Mouse (Mus musculus): Measurements from ENCODE around the gene Tmem41a. TPM values are rescaled to one million over a fixed set of nuclear protein-coding genes. Genes with fewer than 3 reads are reported as not detected.

Tmem41a gene
- 36.0 and 48.5 TPM in 2 replicates for polyA plus RNA-seq (2015; fragmentation: Nextera tagmentation; extraction: Ambion mirVana)

GRCm38 (mm10) chr16:21946761-21947715 lies at the start of gene Tmem41a:
Gene Tmem41a (minus strand): TSS chr16:21947552.

GRCm38 (mm10) chr16:21995304-21995703 lies 48.0 kb upstream of the Tmem41a start, which contains the start of gene Liph:
Gene Liph (minus strand): TSS chr16:21995663.

Other genes with a start within 250 kb of the Tmem41a start
- 10.7 and 11.0 TPM in 2 replicates for gene Ehhadh, start 159.7 kb downstream of the Tmem41a start, polyA plus RNA-seq (2015; fragmentation: Nextera tagmentation; extraction: Ambion mirVana)
- 0.43 and 0.68 TPM in 2 replicates for gene Map3k13, start 153.2 kb downstream of the Tmem41a start, polyA plus RNA-seq (2015; fragmentation: Nextera tagmentation; extraction: Ambion mirVana)
- 0.76 and 2.0 TPM in 2 replicates for gene Liph, start 48.1 kb upstream of the Tmem41a start, polyA plus RNA-seq (2015; fragmentation: Nextera tagmentation; extraction: Ambion mirVana)
- gene Senp2, start 61.9 kb upstream of the Tmem41a start, polyA plus RNA-seq (2015; fragmentation: Nextera tagmentation; extraction: Ambion mirVana) = 16.8 and 24.8 TPM in 2 replicates
- 28.8 and 32.4 TPM in 2 replicates for gene Igf2bp2, start 215.7 kb upstream of the Tmem41a start, polyA plus RNA-seq (2015; fragmentation: Nextera tagmentation; extraction: Ambion mirVana)